Mouse (Mus musculus) hindbrain, postnatal 0 days (tissue): ENCODE data around the gene Pnkd. TPM values are rescaled to one million over a fixed set of nuclear protein-coding genes. Genes with fewer than 3 reads are reported as not detected.

ENCODE experiments used
- ATAC-seq: fragments of 200-750 bp; cut with Nextera tagmentation; 2 replicates; pipeline ENCODE4 v1.8.0; 2017; ENCODE audit warnings: mild to moderate bottlenecking, moderate TSS enrichment, moderate library complexity
- DNase-seq: peaks from one replicate; pipeline ENCODE4 v3.0.0-alpha.2; 2015; ENCODE audit warnings: low spot score
- H3K27ac ChIP-seq: fragments of 300-500 bp; sonication (generic); 2 replicates; pipeline ENCODE4 v1.5.1; 2014; ENCODE audit warnings: mild to moderate bottlenecking
- H3K27me3 ChIP-seq: fragments of 300-500 bp; sonication (generic); 2 replicates; pipeline ENCODE4 v1.6.1; 2014; ENCODE audit warnings: low read length, mixed read lengths; ENCODE audit not compliant: insufficient read depth
- H3K36me3 ChIP-seq: fragments of 300-500 bp; sonication (generic); 2 replicates; pipeline ENCODE4 v1.6.1; 2014; ENCODE audit warnings: low read length, mixed read lengths; ENCODE audit not compliant: insufficient read depth
- H3K4me1 ChIP-seq: fragments of 300-500 bp; sonication (generic); 2 replicates; pipeline ENCODE4 v1.6.1; 2014; ENCODE audit warnings: antibody characterized with exemption, low read length, mixed read lengths; ENCODE audit not compliant: insufficient read depth
- H3K4me2 ChIP-seq: fragments of 300-500 bp; sonication (generic); 2 replicates; pipeline ENCODE4 v1.6.1; 2014; ENCODE audit warnings: low read depth, mild to moderate bottlenecking, low read length, moderate library complexity, mixed read lengths
- H3K4me3 ChIP-seq: fragments of 300-500 bp; sonication (generic); 2 replicates; pipeline ENCODE4 v1.5.1; 2014; ENCODE audit warnings: low read length
- H3K9ac ChIP-seq: fragments of 300-500 bp; sonication (generic); replicated peaks from 2 replicates; pipeline ENCODE4 v1.6.1; 2014; ENCODE audit warnings: mild to moderate bottlenecking, low read length, moderate library complexity, mixed read lengths
- H3K9me3 ChIP-seq: fragments of 300-500 bp; sonication (generic); 2 replicates; pipeline ENCODE4 v1.6.1; 2016; ENCODE audit warnings: low read length, mixed read lengths
- CTCF ChIP-seq: IDR thresholded peaks from 2 replicates; pipeline ENCODE4 v1.5.1; 2016; ENCODE audit warnings: antibody characterized with exemption, control low read depth, low read depth
- WGBS: fragments of 180-500 bp; shearing (Covaris S2); extraction: QIAGEN DNeasy Blood & Tissue Kit; methylation state at CpG from one replicate; pipeline ENCODE4 v1.1.7; 2014; 5-methylcytosine and 5-hydroxymethylcytosine counted together
- polyA plus RNA-seq: library from polyadenylated mRNA; unstranded; fragments of >200 nt; fragmentation: Nextera tagmentation; extraction: Ambion mirVana; gene quantifications from 2 replicates; pipeline ENCODE4 v1.2.1, GENCODE M21; 2015
- total RNA-seq: library from RNA; depleted of rRNA; stranded (reverse); fragments of >200 nt; gene quantifications from 2 replicates; pipeline ENCODE4 v1.2.3, GENCODE M21; 2014

Pnkd gene
- total and polyA plus RNA-seq, 2 experiments from 2014 or later: 102 to 143 TPM

DNA sequence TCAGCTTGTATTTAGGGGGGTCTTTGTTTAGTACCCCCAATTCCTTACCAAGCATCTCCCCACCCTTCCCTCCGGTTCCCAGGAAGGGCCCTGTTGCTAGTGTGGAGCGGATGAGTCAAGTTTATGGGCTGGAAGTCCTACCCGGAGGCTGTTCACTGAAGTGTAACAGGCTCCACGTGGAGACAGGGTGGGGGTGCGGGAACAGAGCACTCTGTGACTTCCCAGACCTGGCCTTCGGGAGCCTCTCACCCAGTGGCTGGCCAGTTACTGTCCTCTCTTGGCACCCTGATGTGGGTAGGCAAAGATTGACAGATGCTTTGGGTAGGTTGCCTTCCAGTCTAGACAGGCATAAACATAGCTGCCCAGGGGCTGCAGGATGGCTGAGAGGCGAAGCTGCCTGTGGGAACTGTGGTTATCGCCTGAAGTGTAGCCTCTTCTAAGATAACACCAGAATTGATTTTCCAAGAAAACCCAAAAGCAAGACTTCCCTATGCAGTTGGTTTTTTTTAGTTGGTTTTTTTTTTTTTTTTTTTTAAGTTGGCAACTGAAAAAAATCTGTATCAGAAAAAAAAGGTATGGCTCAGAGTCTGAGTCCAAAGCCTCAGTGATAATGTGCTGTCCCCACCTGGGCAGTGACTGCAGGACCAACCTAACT lies 6.7 kb upstream of the Pnkd start:
- no peak overlapping the region for H3K9ac ChIP-seq
- H3K4me3 ChIP-seq: no peak overlapping the region
- DNase-seq (no peak), ATAC-seq (no peak)
- H3K36me3 ChIP-seq: peaks cover 31% of the 10 kb centered on the region
- H3K9me3 ChIP-seq: no peaks in the 10 kb centered on the region
- 53% methylated on average over 8 of the region's 8 CpGs for WGBS
- H3K4me1 ChIP-seq: peaks cover 5% of the 10 kb centered on the region; the same call in 1 of the 2 replicates
- H3K4me2 ChIP-seq: no peak overlapping the region
- H3K27me3 ChIP-seq: no peaks in the 10 kb centered on the region
- H3K27ac ChIP-seq: no peak overlapping the region
- no peak for TF ChIP-seq CTCF

DNA sequence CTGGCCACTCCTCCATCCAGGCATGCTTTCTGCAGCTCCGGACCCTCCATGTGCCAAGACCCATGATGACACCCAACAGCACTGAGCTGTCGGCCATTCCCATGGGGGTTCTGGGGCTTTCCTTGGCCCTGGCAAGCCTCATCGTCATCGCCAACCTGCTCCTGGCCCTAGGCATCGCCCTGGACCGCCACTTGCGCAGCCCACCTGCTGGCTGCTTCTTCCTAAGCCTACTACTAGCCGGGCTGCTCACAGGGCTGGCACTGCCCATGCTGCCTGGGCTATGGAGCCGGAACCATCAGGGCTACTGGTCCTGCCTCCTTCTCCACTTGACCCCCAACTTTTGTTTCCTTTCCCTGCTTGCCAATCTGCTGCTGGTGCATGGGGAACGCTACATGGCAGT lies 6.2 kb upstream of the Pnkd start, which contains the start of gene Gpbar1:
TSS of gene Gpbar1 (plus strand) at position 13 of the 400 bp plus-strand sequence.
- Histone ChIP-seq H3K36me3 (peaks cover 31% of the 10 kb centered on the region), H3K9me3 (no peaks in the 10 kb centered on the region), H3K27ac (no peak within 1 kb of the TSS), H3K27me3 (no peaks in the 10 kb centered on the region), H3K4me1 (peaks cover 9% of the 10 kb centered on the region; the same call in 1 of the 2 replicates), H3K4me2 (no peak within 1 kb of the TSS), H3K9ac (no peak within 1 kb of the TSS), H3K4me3 (no peak within 1 kb of the TSS)
- TF ChIP-seq CTCF: no peak
- WGBS: 90% methylated on average over 10 of the region's 10 CpGs
- ATAC-seq: no peak
- no peak for DNase-seq

DNA sequence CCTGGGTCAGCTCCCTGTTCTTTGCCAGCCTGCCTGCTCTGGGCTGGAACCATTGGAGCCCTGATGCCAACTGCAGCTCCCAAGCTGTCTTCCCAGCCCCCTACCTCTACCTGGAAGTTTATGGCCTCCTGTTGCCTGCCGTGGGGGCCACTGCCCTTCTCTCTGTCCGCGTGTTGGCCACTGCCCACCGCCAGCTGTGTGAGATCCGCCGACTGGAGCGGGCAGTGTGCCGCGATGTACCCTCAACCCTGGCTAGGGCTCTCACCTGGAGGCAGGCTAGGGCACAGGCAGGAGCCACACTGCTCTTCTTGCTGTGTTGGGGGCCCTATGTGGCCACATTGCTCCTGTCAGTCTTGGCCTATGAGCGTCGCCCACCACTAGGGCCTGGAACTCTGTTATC lies 5.7 kb upstream of the Pnkd start:
- TF ChIP-seq CTCF: no peak
- ATAC-seq (no peak), DNase-seq (no peak)
- Histone ChIP-seq H3K9me3 (no peaks in the 10 kb centered on the region), H3K4me3 (no peak overlapping the region), H3K27ac (no peak overlapping the region), H3K4me1 (peaks cover 11% of the 10 kb centered on the region; the same call in 1 of the 2 replicates), H3K27me3 (no peaks in the 10 kb centered on the region), H3K9ac (no peak overlapping the region), H3K4me2 (no peak overlapping the region), H3K36me3 (peaks cover 31% of the 10 kb centered on the region)
- WGBS: 87% methylated on average over 11 of the region's 11 CpGs

DNA sequence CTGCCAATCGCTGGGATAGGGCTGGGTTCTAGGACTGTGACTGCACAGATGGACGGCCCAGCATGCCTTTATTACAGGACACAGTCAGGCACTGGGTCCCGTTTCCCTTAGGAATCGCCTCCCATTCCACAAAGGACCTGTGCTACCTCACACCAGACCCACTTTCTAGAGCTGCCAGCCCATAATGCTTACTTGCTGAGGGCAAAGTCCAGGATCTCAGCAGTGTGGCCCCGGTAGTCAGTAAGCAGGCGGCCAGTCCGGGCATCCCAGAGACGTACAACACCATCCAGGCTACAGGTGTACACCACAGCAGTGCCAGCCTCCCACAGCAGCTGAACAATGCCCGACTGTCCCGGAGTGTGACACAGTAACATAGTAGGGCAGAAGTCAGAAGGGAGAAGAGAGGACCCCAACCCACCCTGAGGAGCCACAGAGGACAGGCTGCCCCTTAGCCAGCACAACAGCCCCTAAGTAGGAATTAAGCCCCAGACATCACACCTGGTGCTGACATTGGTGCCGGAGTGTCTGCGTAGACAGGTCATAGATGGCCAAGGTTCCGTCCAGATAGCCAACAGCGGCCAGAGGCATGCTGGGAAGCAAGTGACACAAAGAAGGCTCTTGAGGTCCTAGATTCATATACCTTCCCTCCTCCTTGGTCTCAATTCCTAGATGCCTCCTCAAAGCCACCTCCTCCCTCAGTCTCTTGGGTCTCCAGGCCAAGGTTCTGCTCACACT lies 4.0 kb upstream of the Pnkd start:
- DNase-seq (no peak), ATAC-seq (no peak)
- no peaks in the 10 kb centered on the region for H3K9me3 ChIP-seq
- no peak overlapping the region for H3K27ac ChIP-seq
- no peak for TF ChIP-seq CTCF
- no peaks in the 10 kb centered on the region for H3K27me3 ChIP-seq
- H3K9ac ChIP-seq: no peak overlapping the region
- H3K36me3 ChIP-seq: peaks cover 31% of the 10 kb centered on the region
- H3K4me1 ChIP-seq: peaks cover 11% of the 10 kb centered on the region; the same call in 1 of the 2 replicates
- H3K4me2 ChIP-seq: no peak overlapping the region
- H3K4me3 ChIP-seq: no peak overlapping the region
- WGBS: 94% methylated on average over 14 of the region's 14 CpGs

DNA sequence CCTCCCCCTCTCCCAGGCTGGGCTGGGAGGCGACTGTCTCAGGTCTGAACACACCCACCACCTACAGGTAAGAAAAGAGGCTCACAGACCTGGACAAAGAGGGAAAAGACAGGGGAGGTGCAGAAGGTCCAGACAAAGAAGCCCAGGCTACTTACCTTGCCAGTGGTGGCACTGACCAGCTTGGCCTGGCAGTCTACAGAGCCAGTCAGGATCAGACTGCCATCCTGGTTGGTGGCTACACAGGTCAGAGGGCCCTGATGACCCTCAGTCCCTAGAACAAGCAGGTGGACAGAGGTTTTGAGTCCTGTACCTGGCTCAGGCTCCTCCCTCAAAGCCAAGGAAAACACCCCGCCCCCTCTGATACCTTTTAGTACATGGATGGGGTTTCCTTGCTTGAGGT lies 3.4 kb upstream of the Pnkd start:
- peaks cover 15% of the 10 kb centered on the region; the same call in 1 of the 2 replicates for H3K4me1 ChIP-seq
- TF ChIP-seq CTCF: no peak
- no peaks in the 10 kb centered on the region for H3K27me3 ChIP-seq
- 97% methylated on average over 2 of the region's 2 CpGs for WGBS
- H3K27ac ChIP-seq: no peak overlapping the region
- peaks cover 31% of the 10 kb centered on the region for H3K36me3 ChIP-seq
- ATAC-seq: no peak
- H3K4me3 ChIP-seq: no peak overlapping the region
- no peak for DNase-seq
- no peaks in the 10 kb centered on the region for H3K9me3 ChIP-seq
- no peak overlapping the region for H3K4me2 ChIP-seq
- no peak overlapping the region for H3K9ac ChIP-seq

DNA sequence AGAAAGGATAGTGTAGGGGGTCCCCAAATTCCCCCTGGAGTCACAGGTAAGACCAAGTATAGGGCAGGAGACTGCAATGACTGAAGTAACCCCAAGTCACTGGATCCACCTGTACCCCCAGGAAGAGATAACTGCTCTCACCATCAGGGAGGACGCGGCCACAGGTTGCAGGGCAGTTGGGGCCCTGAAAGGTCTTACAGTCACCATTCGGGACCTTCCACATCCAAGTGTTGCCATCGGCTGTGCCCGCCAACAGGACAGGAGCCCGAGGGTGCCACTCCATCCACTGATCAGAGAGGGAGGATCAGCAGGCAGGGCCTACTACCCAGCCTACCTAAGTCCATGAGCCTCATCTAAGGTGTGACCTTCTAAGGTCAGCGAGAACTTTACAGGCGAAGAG lies 2.8 kb upstream of the Pnkd start:
- H3K27me3 ChIP-seq: no peaks in the 10 kb centered on the region
- H3K4me1 ChIP-seq: peaks cover 16% of the 10 kb centered on the region; the same call in 1 of the 2 replicates
- peaks cover 31% of the 10 kb centered on the region for H3K36me3 ChIP-seq
- no peak overlapping the region for H3K4me2 ChIP-seq
- H3K4me3 ChIP-seq: no peak overlapping the region
- H3K27ac ChIP-seq: no peak overlapping the region
- 96% methylated on average over 8 of the region's 8 CpGs for WGBS
- TF ChIP-seq CTCF: no peak
- ATAC-seq: no peak
- DNase-seq: no peak
- no peaks in the 10 kb centered on the region for H3K9me3 ChIP-seq
- H3K9ac ChIP-seq: no peak overlapping the region
